Mouse (Mus musculus) midbrain, embryonic 10.5 days (tissue): ENCODE results near the gene Daam1. TPM values are rescaled to one million over a fixed set of nuclear protein-coding genes. Genes with fewer than 3 reads are reported as not detected.

Experiments used
- DNase-seq: peaks from one replicate; pipeline ENCODE4 v3.0.0-alpha.2; 2017; ENCODE audit warnings: low spot score
- H3K27ac ChIP-seq: fragments of 300-500 bp; sonication (generic); replicated peaks from 2 replicates; pipeline ENCODE4 v1.5.1; 2016; ENCODE audit warnings: mild to moderate bottlenecking
- H3K27me3 ChIP-seq: fragments of 300-500 bp; sonication (generic); 2 replicates; pipeline ENCODE4 v1.6.1; 2016; ENCODE audit warnings: low read depth, mild to moderate bottlenecking; ENCODE audit not compliant: poor library complexity, severe bottlenecking
- H3K36me3 ChIP-seq: fragments of 300-500 bp; sonication (generic); 2 replicates; pipeline ENCODE4 v1.6.1; 2016; ENCODE audit warnings: mild to moderate bottlenecking, moderate library complexity
- H3K4me1 ChIP-seq: fragments of 300-500 bp; sonication (generic); 2 replicates; pipeline ENCODE4 v1.6.1; 2016
- H3K4me3 ChIP-seq: fragments of 300-500 bp; sonication (generic); 2 replicates; pipeline ENCODE4 v1.5.1; 2016; ENCODE audit warnings: mild to moderate bottlenecking, moderate library complexity
- H3K9me3 ChIP-seq: fragments of 300-500 bp; sonication (generic); replicated peaks from 2 replicates; pipeline ENCODE4 v1.6.1; 2016; ENCODE audit warnings: mild to moderate bottlenecking
- WGBS: fragments of 180-500 bp; shearing (Covaris S2); methylation state at CpG from one replicate; pipeline ENCODE4 v1.1.7; 2016; 5-methylcytosine and 5-hydroxymethylcytosine counted together
- polyA plus RNA-seq: library from polyadenylated mRNA; unstranded; fragments of >200 nt; fragmentation: Nextera tagmentation; extraction: Ambion mirVana; gene quantifications from 2 replicates; pipeline ENCODE4 v1.2.1, GENCODE M21; 2016

Gene Daam1
- polyA plus RNA-seq, 1 experiment from 2014 or later, result 9.3 TPM

DNA sequence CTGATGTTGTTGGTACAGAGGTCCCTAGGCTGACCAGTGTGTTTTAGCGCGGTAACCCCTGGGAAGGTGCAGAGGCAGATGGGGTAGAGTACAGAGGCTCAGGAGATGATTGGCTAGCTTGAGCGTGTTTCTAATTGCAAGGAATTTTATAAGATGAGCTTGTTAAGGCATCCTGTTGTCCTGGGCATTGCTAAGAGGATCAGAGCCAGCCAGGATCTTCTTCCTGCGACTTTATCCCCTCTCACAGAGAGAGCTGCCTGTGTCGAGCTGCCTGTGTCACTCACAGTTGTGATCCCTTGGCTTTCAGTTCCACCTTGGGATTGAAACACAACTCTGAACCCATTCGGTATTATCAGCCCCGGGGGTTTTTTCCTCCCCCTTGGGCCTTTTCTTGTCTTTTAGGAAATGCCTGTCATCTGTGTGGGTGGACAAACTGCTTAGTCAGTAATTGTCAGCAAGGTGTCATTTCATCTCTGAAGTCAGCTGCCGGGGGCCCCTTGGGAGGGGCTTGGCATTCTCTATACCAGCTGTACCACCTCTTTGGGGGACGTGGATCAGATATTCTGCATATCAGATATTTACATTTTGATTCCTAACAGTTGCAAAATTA is 62.2 kb downstream of the Daam1 start:
- peaks cover 31% of the 10 kb centered on the region for H3K4me1 ChIP-seq
- no peak for DNase-seq
- 62% methylated on average over 9 of the region's 9 CpGs for WGBS
- H3K36me3 ChIP-seq, result peaks cover 26% of the 10 kb centered on the region
- no peak overlapping the region for H3K4me3 ChIP-seq
- no peaks in the 10 kb centered on the region for H3K27me3 ChIP-seq
- no peak overlapping the region for H3K27ac ChIP-seq
- H3K9me3 ChIP-seq, result no peaks in the 10 kb centered on the region

DNA sequence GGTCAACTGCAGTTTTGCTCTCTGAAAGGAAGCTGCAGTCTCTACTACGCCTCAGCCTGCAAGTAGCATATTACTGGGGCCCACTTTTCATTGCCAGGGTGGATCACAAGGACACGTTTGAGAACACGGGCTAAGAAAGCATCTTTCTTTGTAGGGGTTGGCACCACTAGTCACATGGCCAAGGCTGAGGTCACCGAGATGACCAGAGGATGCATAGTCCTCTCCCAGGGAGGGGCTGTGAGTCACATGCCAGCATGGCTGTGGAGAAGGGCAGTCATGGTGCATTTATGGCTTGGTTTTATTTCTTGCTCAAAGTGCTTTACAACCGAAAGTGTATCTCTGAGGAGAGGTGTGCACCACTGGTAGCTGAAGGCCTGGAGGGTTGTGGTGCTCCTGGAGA is 67.4 kb downstream of the Daam1 start:
- no peak overlapping the region for H3K27ac ChIP-seq
- peaks cover 47% of the 10 kb centered on the region for H3K36me3 ChIP-seq

GRCm38 (mm10) chr12:71898666-71899520 is 68.0 kb downstream of the Daam1 start:
- Histone ChIP-seq H3K27ac (no peak overlapping the region), H3K9me3 (peaks cover 8% of the 10 kb centered on the region; the same call in 1 of the 2 replicates), H3K36me3 (peaks cover 50% of the 10 kb centered on the region), H3K27me3 (no peaks in the 10 kb centered on the region), H3K4me1 (no peaks in the 10 kb centered on the region), H3K4me3 (no peak overlapping the region)
- DNase-seq, result no peak
- 87% methylated on average over 7 of the region's 7 CpGs for WGBS

More for the DNA sequence above, 67.4 kb downstream of the Daam1 start:
- no peak overlapping the region for H3K4me3 ChIP-seq
- peaks cover 4% of the 10 kb centered on the region for H3K4me1 ChIP-seq
- WGBS, result 91% methylated on average over 5 of the region's 5 CpGs
- H3K27me3 ChIP-seq, result no peaks in the 10 kb centered on the region
- peaks cover 7% of the 10 kb centered on the region; the same call in 1 of the 2 replicates for H3K9me3 ChIP-seq
- DNase-seq, result no peak

DNA sequence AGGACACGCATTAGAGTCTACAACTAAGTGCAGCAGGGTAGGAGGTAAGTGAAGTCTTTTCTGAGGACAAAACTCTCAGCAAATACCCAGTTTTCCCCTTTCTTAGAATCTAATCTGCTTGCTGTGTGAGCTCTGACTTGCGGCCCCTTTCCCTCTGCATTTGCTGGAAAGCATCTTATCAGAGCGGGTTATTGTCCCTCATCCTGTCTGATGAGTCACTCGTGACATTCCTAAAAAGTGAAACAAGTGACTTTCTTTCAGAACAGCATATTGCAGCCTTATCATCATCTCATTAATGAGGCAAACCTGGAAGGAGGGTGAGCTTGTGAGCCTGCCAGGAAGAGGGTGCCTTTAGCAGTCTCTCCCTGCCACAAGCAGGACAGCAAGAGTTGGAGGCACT is 68.7 kb downstream of the Daam1 start:
- no peak overlapping the region for H3K4me3 ChIP-seq
- peaks cover 50% of the 10 kb centered on the region for H3K36me3 ChIP-seq
- no peak overlapping the region for H3K27ac ChIP-seq
- no peak for DNase-seq
- no peaks in the 10 kb centered on the region for H3K4me1 ChIP-seq
- peaks cover 8% of the 10 kb centered on the region; the same call in 1 of the 2 replicates for H3K9me3 ChIP-seq
- H3K27me3 ChIP-seq, result no peaks in the 10 kb centered on the region
- whole genome bisulfite sequencing, result 93% methylated on average over 4 of the region's 4 CpGs

DNA sequence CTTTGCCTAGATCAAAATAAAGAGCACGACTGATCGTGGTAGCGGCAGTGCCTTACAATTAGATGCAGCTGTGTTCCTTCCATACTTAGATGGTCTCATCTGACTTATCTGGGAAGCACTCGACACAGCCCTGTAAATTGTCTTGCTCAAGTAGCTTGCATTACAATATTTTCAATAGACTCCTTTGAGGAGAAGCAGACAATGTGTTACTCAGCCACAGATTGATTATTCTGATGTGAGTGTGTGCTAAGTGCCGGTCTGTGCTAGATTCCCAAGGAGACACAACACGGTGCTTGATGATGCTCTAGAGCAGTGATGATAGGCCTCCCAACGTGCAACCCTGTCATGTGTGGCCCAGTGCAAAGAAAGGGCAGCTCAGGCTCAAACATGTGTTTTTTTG is 70.3 kb downstream of the Daam1 start:
- Histone ChIP-seq H3K27me3 (no peaks in the 10 kb centered on the region), H3K4me3 (no peak overlapping the region), H3K27ac (no peak overlapping the region), H3K36me3 (peaks cover 44% of the 10 kb centered on the region), H3K4me1 (peaks cover 4% of the 10 kb centered on the region), H3K9me3 (peaks cover 8% of the 10 kb centered on the region; the same call in 1 of the 2 replicates)
- 86% methylated on average over 7 of the region's 7 CpGs for WGBS
- no peak for DNase-seq

- no peaks in the 10 kb centered on the region for H3K27me3 ChIP-seq
- H3K36me3 ChIP-seq, result peaks cover 37% of the 10 kb centered on the region
- H3K4me3 ChIP-seq, result no peak overlapping the region
- H3K27ac ChIP-seq, result no peak overlapping the region
- peaks cover 11% of the 10 kb centered on the region for H3K4me1 ChIP-seq
- no peak for DNase-seq
- H3K9me3 ChIP-seq, result peaks cover 8% of the 10 kb centered on the region; the same call in 1 of the 2 replicates
- 94% methylated on average over 6 of the region's 6 CpGs for WGBS
Observed at GRCm38 (mm10) chr12:71901859-71902258, 71.0 kb downstream of the Daam1 start.

DNA sequence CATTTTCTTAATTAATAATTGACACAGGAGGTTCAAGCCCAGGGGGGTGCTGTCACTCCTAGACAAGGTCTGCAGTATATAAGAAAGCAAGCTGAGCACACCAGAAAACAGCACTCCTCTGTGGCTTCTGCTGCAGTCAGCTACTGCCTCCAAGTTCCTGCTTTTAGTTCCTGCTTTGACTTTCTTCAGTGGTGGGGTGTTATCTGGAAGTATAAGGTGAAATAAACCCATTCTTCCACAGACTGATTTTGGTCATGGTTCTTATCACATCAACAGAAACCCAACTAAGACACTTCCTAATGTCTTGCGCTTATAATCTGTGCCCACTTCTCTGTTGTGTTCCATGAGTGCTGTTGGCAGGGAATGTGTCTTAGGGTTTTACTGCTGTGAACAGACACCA is 71.4 kb downstream of the Daam1 start:
- no peak for DNase-seq
- peaks cover 8% of the 10 kb centered on the region; the same call in 1 of the 2 replicates for H3K9me3 ChIP-seq
- peaks cover 32% of the 10 kb centered on the region for H3K36me3 ChIP-seq
- 93% methylated on average over 1 of the region's 1 CpGs for WGBS
- no peak overlapping the region for H3K27ac ChIP-seq
- no peak overlapping the region for H3K4me3 ChIP-seq
- no peaks in the 10 kb centered on the region for H3K27me3 ChIP-seq
- peaks cover 15% of the 10 kb centered on the region for H3K4me1 ChIP-seq

DNA sequence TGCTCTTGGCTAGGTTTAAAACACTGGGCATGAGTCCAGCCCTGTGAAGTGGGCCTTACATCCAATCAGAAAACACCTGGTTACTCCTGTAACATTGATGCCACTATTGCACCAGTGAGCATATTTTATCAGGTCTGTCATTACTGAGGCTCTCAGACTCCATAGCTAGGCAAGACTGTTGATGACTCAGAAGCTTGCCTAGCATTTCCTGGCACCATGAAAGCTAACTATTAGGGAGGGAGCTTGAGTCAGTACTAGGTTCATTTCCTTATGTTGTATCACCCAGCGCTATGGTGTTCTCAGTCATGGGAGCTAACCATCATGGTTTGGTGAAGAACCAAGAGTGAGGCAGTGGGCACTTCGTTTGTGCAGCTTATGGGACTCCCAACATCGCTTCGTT is 72.3 kb downstream of the Daam1 start:
- Histone ChIP-seq H3K27ac (no peak overlapping the region), H3K36me3 (peaks cover 23% of the 10 kb centered on the region), H3K9me3 (peaks cover 8% of the 10 kb centered on the region; the same call in 1 of the 2 replicates), H3K27me3 (no peaks in the 10 kb centered on the region), H3K4me3 (no peak overlapping the region), H3K4me1 (peaks cover 15% of the 10 kb centered on the region)
- 94% methylated on average over 4 of the region's 4 CpGs for WGBS
- DNase-seq, result no peak

GRCm38 (mm10) chr12:71904310-71904709 is 73.4 kb downstream of the Daam1 start:
- WGBS, result 91% methylated on average over 4 of the region's 4 CpGs
- H3K27me3 ChIP-seq, result no peaks in the 10 kb centered on the region
- no peak overlapping the region for H3K27ac ChIP-seq
- no peak overlapping the region for H3K4me3 ChIP-seq
- H3K4me1 ChIP-seq, result peaks cover 15% of the 10 kb centered on the region
- H3K9me3 ChIP-seq, result peaks cover 8% of the 10 kb centered on the region; the same call in 1 of the 2 replicates
- H3K36me3 ChIP-seq, result peaks cover 20% of the 10 kb centered on the region
- no peak for DNase-seq

GRCm38 (mm10) chr12:71904926-71905325 is 74.0 kb downstream of the Daam1 start:
- Histone ChIP-seq H3K36me3 (peaks cover 20% of the 10 kb centered on the region), H3K9me3 (peaks cover 8% of the 10 kb centered on the region; the same call in 1 of the 2 replicates), H3K4me3 (no peak overlapping the region), H3K27me3 (no peaks in the 10 kb centered on the region), H3K4me1 (peaks cover 16% of the 10 kb centered on the region), H3K27ac (no peak overlapping the region)
- no peak for DNase-seq
- WGBS, result 84% methylated on average over 4 of the region's 4 CpGs

- peaks cover 20% of the 10 kb centered on the region for H3K36me3 ChIP-seq
- H3K27ac ChIP-seq, result 0 out of 2 replicates have a peak overlapping the region, but pooled peaks have one; percentile 14
- 92% methylated on average over 13 of the region's 13 CpGs for WGBS
- no peak overlapping the region for H3K4me3 ChIP-seq
- H3K9me3 ChIP-seq, result peaks cover 8% of the 10 kb centered on the region; the same call in 1 of the 2 replicates
- no peak for DNase-seq
- H3K4me1 ChIP-seq, result peaks cover 24% of the 10 kb centered on the region
- no peaks in the 10 kb centered on the region for H3K27me3 ChIP-seq
Observed at GRCm38 (mm10) chr12:71905640-71906320, 74.9 kb downstream of the Daam1 start.

GRCm38 (mm10) chr12:71906582-71907267 is 75.8 kb downstream of the Daam1 start:
- H3K27ac ChIP-seq, result peak overlapping the region; percentile 42
- peaks cover 18% of the 10 kb centered on the region for H3K36me3 ChIP-seq
- 89% methylated on average over 12 of the region's 12 CpGs for WGBS
- H3K27me3 ChIP-seq, result no peaks in the 10 kb centered on the region
- H3K4me1 ChIP-seq, result peaks cover 31% of the 10 kb centered on the region
- H3K4me3 ChIP-seq, result no peak overlapping the region
- H3K9me3 ChIP-seq, result peaks cover 8% of the 10 kb centered on the region; the same call in 1 of the 2 replicates
- no peak for DNase-seq
